34 mouse cellular contexts compared by ENCODE assay signal in the genomic region with DNA sequence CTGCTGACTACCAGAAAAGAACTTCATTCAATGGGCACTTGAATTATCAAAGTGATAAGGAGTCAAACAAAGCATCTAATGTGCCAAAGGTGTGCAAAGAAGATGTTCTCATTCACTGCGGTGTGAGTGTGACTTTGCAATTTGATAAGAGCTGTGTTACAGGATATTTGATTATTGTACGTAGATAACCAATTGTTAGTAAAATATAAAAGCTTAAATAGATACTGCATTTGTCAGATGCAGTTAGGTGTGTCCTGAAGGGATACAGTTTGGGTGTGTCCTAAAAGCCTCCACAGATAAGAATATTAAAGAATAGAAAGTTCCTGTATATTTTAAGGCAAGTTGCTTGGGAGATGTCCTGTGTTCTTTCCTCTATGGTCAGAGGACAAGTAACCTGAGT.
"Had no signal": no experiment of that assay in that cellular context is flagged by ENCODE, and none has a peak within 500 bp of the region (broad histone marks: within the 10 kb centered on the region; RNA-seq: fewer than 3 reads in every experiment).

No protein-coding gene starts in this region.

- H3K9ac ChIP-seq: heart, embryonic 12.5 days; heart, embryonic 13.5 days; heart, embryonic 15.5 days; hindbrain, embryonic 12.5 days; hindbrain, embryonic 13.5 days; hindbrain, embryonic 14.5 days; hindbrain, embryonic 15.5 days; intestine, embryonic 15.5 days; kidney, embryonic 15.5 days had no signal

- H3K4me1 ChIP-seq: heart, embryonic 12.5 days; heart, embryonic 13.5 days; heart, embryonic 15.5 days; hindbrain, embryonic 10.5 days; hindbrain, embryonic 12.5 days; hindbrain, embryonic 13.5 days; hindbrain, embryonic 15.5 days; intestine, embryonic 15.5 days; kidney, embryonic 15.5 days had no signal

- H3K36me3 ChIP-seq: heart, embryonic 12.5 days; heart, embryonic 13.5 days; heart, embryonic 15.5 days; hindbrain, embryonic 10.5 days; hindbrain, embryonic 12.5 days; hindbrain, embryonic 13.5 days; hindbrain, embryonic 15.5 days; intestine, embryonic 15.5 days; kidney, embryonic 15.5 days had no signal

- ATAC-seq: hindbrain, embryonic 16.5 days; hindbrain, postnatal 0 days; inflammation-experienced regulatory T-cells, adult 6 months; intestine, embryonic 15.5 days; intestine, embryonic 16.5 days; intestine, postnatal 0 days had no signal

- H3K27ac ChIP-seq: heart, embryonic 13.5 days; heart, embryonic 15.5 days; hindbrain, embryonic 10.5 days; hindbrain, embryonic 12.5 days; hindbrain, embryonic 13.5 days; hindbrain, embryonic 14.5 days; hindbrain, embryonic 15.5 days; hindbrain, postnatal 0 days; intestine, embryonic 15.5 days; kidney, embryonic 15.5 days; kidney, postnatal 0 days; layer of hippocampus, adult 2 months; left cerebral cortex, adult 2 months had no signal

- H3K9me3 ChIP-seq: heart, embryonic 15.5 days; hindbrain, embryonic 12.5 days; hindbrain, embryonic 15.5 days; intestine, embryonic 15.5 days; kidney, embryonic 15.5 days had no signal

- H3K4me3 ChIP-seq: heart, embryonic 12.5 days; heart, embryonic 13.5 days; heart, embryonic 15.5 days; hindbrain, embryonic 10.5 days; hindbrain, embryonic 12.5 days; hindbrain, embryonic 13.5 days; hindbrain, embryonic 15.5 days; intestine, embryonic 15.5 days; kidney, embryonic 15.5 days; layer of hippocampus, adult 2 months; left cerebral cortex, adult 2 months had no signal

- DNase-seq: heart, postnatal 10 days; heart, postnatal 14 days; heart, postnatal 36 days; heart, postnatal 4 days; kidney, adult 11 months; kidney, adult 18-20 months; kidney, adult 2 months; kidney, adult 8-10 months; kidney, adult 9 months; kidney, postnatal 10 days; kidney, postnatal 14 days; kidney, postnatal 25 days; kidney, postnatal 36 days; kidney, postnatal 4 days; layer of hippocampus, adult 9-11 months; layer of hippocampus, postnatal 36 days had no signal

- H3K27me3 ChIP-seq: heart, embryonic 12.5 days; heart, embryonic 13.5 days; heart, embryonic 15.5 days; hindbrain, embryonic 12.5 days; hindbrain, embryonic 13.5 days; hindbrain, embryonic 15.5 days; intestine, embryonic 15.5 days; kidney, embryonic 15.5 days had no signal
